Mouse (Mus musculus) liver, embryonic 14.5 days (tissue): Measurements from ENCODE around the gene Pkp1.

Experiments
- CTCF ChIP-seq: IDR thresholded peaks from 2 replicates; pipeline ENCODE4 v1.5.1; 2016; ENCODE audit warnings: antibody characterized with exemption, low read depth, control low read depth
- EP300 ChIP-seq: IDR thresholded peaks from 2 replicates; pipeline ENCODE4 v1.6.1; 2016; ENCODE audit warnings: antibody characterized with exemption, low read depth

DNA sequence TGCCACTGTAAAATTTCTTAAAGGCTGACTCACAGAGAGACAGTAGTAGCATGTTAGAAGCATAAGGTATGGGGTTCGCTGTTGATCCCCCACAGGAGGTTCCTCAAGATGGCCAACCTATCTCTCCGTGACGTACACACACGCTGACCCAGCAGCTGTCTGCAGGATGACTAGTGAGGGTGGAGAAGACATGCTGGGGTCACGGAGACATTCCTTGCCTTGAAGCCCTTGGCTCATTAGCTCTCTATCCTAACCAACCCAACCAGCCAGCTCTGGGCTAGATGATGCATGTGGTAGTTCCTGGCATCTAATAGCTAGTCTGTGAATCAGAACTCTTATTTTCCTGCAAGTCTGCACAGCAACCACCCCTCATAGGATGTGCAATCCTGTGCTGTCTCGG is 50.4 kb downstream of the Pkp1 start:
- TF ChIP-seq CTCF (no peak), EP300 (no peak)
